ENCODE assay signal across 10 mouse cellular contexts in the genomic region with DNA sequence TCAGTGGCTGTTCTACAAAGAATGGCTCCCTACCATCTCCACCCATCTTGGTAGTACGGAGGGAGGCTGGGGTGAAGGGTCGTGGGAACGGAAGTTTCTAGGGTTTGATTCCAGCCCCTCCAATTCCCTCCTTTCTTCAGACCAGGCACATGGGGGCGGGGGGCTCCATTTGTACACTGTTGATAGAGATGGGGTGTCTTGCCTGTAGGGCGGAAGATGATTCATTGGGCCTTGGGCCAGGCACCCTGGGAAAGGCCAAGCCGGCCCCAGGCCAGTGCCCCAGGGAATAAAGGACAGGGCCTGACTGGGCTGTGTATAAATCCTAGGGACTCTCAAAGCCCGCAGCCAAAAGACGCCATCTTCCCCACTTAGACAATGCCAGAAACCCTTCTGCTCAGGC. TPM values are rescaled to one million over a fixed set of nuclear protein-coding genes. Genes with fewer than 3 reads are reported as not detected.
DNase-seq lines count a peak whose midpoint lies in the region; ATAC-seq and TF ChIP-seq lines count a peak whose summit lies in the region.
"Had no signal": no experiment of that assay in that cellular context is flagged by ENCODE, and none has a peak within 500 bp of the region (broad histone marks: within the 10 kb centered on the region; RNA-seq: fewer than 3 reads in every experiment).

No protein-coding gene starts in this region.

- no peaks in the 10 kb centered on the region for H3K79me2 ChIP-seq in liver, adult 2 months (ENCODE audit: control insufficient read depth, insufficient read depth, low read length)

- H3K9ac ChIP-seq in liver, adult 2 months (ENCODE audit: low read depth, low read length): no peak overlapping the region
- H3K9ac ChIP-seq in heart, embryonic 13.5 days: peak overlapping the region; percentile 25; the same call in 1 of the 2 replicates
- no peak overlapping the region for H3K9ac ChIP-seq in stomach, embryonic 15.5 days
- H3K9ac ChIP-seq: forebrain, embryonic 15.5 days had no signal

- no peaks in the 10 kb centered on the region for H3K27me3 ChIP-seq in liver, adult 2 months (ENCODE audit: control insufficient read depth, insufficient read depth, low read length)
- no peaks in the 10 kb centered on the region for H3K27me3 ChIP-seq in heart, embryonic 13.5 days (replicated peaks)
- H3K27me3 ChIP-seq in stomach, embryonic 15.5 days (replicated peaks): no peaks in the 10 kb centered on the region
- H3K27me3 ChIP-seq: forebrain, embryonic 15.5 days; Patski had no signal

- 84% methylated on average over 8 of the region's 8 CpGs for WGBS in liver, adult 2 months
- 73% methylated on average over 8 of the region's 8 CpGs for WGBS in heart, embryonic 13.5 days
- 63% methylated on average over 8 of the region's 8 CpGs for WGBS in stomach, embryonic 15.5 days

- no peak for ATAC-seq in heart, embryonic 13.5 days (ENCODE audit: extremely low read depth, insufficient number of reproducible peaks, low FRiP score, low TSS enrichment)
- peak; percentile 47; the same call in 1 of the 2 replicates for ATAC-seq in stomach, embryonic 15.5 days (ENCODE audit: insufficient read depth, low FRiP score, low read depth)
- ATAC-seq: forebrain, embryonic 15.5 days; Patski had no signal

- peak; percentile 19 for DNase-seq in liver, adult 2 months (ENCODE audit: extremely low read depth, low read depth, low spot score)
- DNase-seq in liver: no peak
- DNase-seq in kidney, postnatal 25 days: peak; percentile 65 to 81
- no peak for DNase-seq in right cerebral cortex, postnatal 14 days
- no peak for DNase-seq in layer of hippocampus, adult 11-12 months (ENCODE audit: low spot score)
- DNase-seq in thymus, postnatal 14 days: no peak

- H3K4me2 ChIP-seq in heart, embryonic 13.5 days: no peak overlapping the region
- peak overlapping the region; percentile 16; the same call in 1 of the 2 replicates for H3K4me2 ChIP-seq in stomach, embryonic 15.5 days
- H3K4me2 ChIP-seq: forebrain, embryonic 15.5 days had no signal

- H3K9me3 ChIP-seq in heart, embryonic 13.5 days: no peaks in the 10 kb centered on the region
- H3K9me3 ChIP-seq in stomach, embryonic 15.5 days: no peaks in the 10 kb centered on the region
- H3K9me3 ChIP-seq: forebrain, embryonic 15.5 days had no signal

- no peak for TF ChIP-seq CTCF in liver, adult 2 months (IDR thresholded peaks at IDR 0.05; ENCODE audit: low read depth, low read length)

- H3K27ac ChIP-seq in liver, adult 2 months (replicated peaks; ENCODE audit: insufficient read depth, low read depth, low read length): peak overlapping the region; percentile 41; the same call in 1 of the 2 replicates
- H3K27ac ChIP-seq in heart, embryonic 13.5 days (replicated peaks): peak overlapping the region; percentile 73
- peak overlapping the region; percentile 67 for H3K27ac ChIP-seq in stomach, embryonic 15.5 days
- H3K27ac ChIP-seq: forebrain, embryonic 15.5 days had no signal

- no peaks in the 10 kb centered on the region for H3K36me3 ChIP-seq in liver, adult 2 months (ENCODE audit: control insufficient read depth, insufficient read depth, low read length)
- H3K36me3 ChIP-seq in heart, embryonic 13.5 days: peaks cover 16% of the 10 kb centered on the region; the same call in 1 of the 2 replicates
- 0 out of 2 replicates have a peak, but pooled peaks cover 3% of the 10 kb centered on the region for H3K36me3 ChIP-seq in stomach, embryonic 15.5 days
- H3K36me3 ChIP-seq: forebrain, embryonic 15.5 days had no signal

- no peak overlapping the region for H3K4me3 ChIP-seq in liver, adult 2 months (ENCODE audit: insufficient read depth, low read depth, low read length)
- H3K4me3 ChIP-seq in heart, embryonic 13.5 days: no peak overlapping the region
- no peak overlapping the region for H3K4me3 ChIP-seq in stomach, embryonic 15.5 days (replicated peaks)
- H3K4me3 ChIP-seq: forebrain, embryonic 15.5 days had no signal

- no peaks in the 10 kb centered on the region for H3K4me1 ChIP-seq in liver, adult 2 months (ENCODE audit: control insufficient read depth, insufficient read depth, low read length)
- H3K4me1 ChIP-seq in heart, embryonic 13.5 days: peaks cover 73% of the 10 kb centered on the region
- H3K4me1 ChIP-seq in stomach, embryonic 15.5 days: peaks cover 49% of the 10 kb centered on the region

- TF ChIP-seq POLR2A in liver, adult 2 months (IDR thresholded peaks at IDR 0.05; ENCODE audit: extremely low read depth, insufficient read depth, low read length): no peak

RNA-seq across cellular contexts. Expression of gene Arhgef17, which starts 23.8 kb away (rescaled TPM):
- 1.2 and 2.1 TPM in 2 replicates for total RNA-seq in liver, adult 2 months (2014; rRNA removed)
- 1.4 and 1.8 TPM in 2 replicates for polyA plus RNA-seq in liver, adult 2 months (2012; rRNA removed)
- polyA plus RNA-seq in heart, embryonic 13.5 days (2015; fragmentation: Nextera tagmentation; extraction: Ambion mirVana): 5.2 and 5.7 TPM in 2 replicates
- polyA plus RNA-seq in stomach, embryonic 15.5 days (2015; fragmentation: Nextera tagmentation; extraction: Ambion mirVana): 6.2 and 7.9 TPM in 2 replicates

RNA-seq across cellular contexts. Expression of gene Relt, which starts 44.8 kb away (rescaled TPM):
- 0.37 and 2.1 TPM in 2 replicates for total RNA-seq in liver, adult 2 months (2014; rRNA removed)
- polyA plus RNA-seq in liver, adult 2 months (2012; rRNA removed): 1.0 TPM in 2 replicates
- polyA plus RNA-seq in heart, embryonic 13.5 days (2015; fragmentation: Nextera tagmentation; extraction: Ambion mirVana): 2.9 and 3.7 TPM in 2 replicates
- 3.2 and 4.1 TPM in 2 replicates for polyA plus RNA-seq in stomach, embryonic 15.5 days (2015; fragmentation: Nextera tagmentation; extraction: Ambion mirVana)

Comparison
In these comparisons a context has a peak if more than half of its experiments do, and no peak if none do; other contexts are left out.
1. DNase-seq: peak in liver, adult 2 months (single experiment) and kidney, postnatal 25 days (2 of 2); none in liver (single experiment), right cerebral cortex, postnatal 14 days (single experiment), layer of hippocampus, adult 11-12 months (single experiment) and thymus, postnatal 14 days (single experiment).
2. Peak in every context shown above with its lines, with median percentiles within 50 percentile points of each other: H3K27ac ChIP-seq.